Mouse (Mus musculus): ENCODE data around the gene Usp29.

DNA sequence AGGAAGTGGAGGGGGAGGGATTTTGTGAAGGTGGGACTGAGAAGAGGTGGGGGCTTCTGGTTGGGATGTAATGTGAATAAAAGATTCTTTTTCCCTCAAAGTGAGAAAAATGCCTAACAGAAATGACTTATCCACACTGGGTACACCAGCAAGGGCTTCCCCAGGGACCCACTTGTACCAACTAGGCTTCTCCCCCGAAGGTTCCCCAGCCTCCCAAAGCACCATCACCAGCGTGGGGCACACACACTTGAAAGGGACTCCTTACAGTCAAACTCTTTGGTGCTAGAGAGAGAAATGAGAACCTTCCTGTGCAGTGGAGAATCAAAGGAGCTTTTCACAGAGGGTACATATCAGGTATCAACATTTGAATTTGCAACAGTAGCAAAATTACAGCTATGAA lies 198.9 kb downstream of the Usp29 start:
- TF ChIP-seq CTCF (IDR thresholded peaks at IDR 0.05; ENCODE audit: low read depth): no peak
- TF ChIP-seq EP300 (IDR thresholded peaks at IDR 0.05; ENCODE audit: low read depth): no peak

Data from liver, embryonic 14.5 days (tissue).